In genomic region chr3:67463001-67463400, GRCm38 (mm10) we compare ENCODE assay signal across 8 mouse cellular contexts. TPM values are rescaled to one million over a fixed set of nuclear protein-coding genes. Genes with fewer than 3 reads are reported as not detected.
DNase-seq lines count a peak whose midpoint lies in the region; ATAC-seq lines count a peak whose summit lies in the region.

No protein-coding gene starts in this region.

- DNase-seq in heart, adult 9 months (ENCODE audit: low spot score in 2 of 2), result no peak
- DNase-seq in Muller cell, postnatal 12 days (ENCODE audit: inconsistent ontology term), result peak; percentile 20
- DNase-seq in thymus, postnatal 36 days, result peak; percentile 18 to 23
- no peak for DNase-seq in left cerebral cortex, postnatal 25 days (ENCODE audit: low spot score in 2 of 2)
- no peak for DNase-seq in adrenal gland, adult 8-10 months

- H3K36me3 ChIP-seq in heart, embryonic 16.5 days (ENCODE audit: control insufficient read depth, insufficient read depth), result peaks cover 32% of the 10 kb centered on the region
- peaks cover 21% of the 10 kb centered on the region for H3K36me3 ChIP-seq in forebrain, embryonic 15.5 days
- peaks cover 7% of the 10 kb centered on the region for H3K36me3 ChIP-seq in liver, embryonic 16.5 days (ENCODE audit: control insufficient read depth, insufficient read depth)

- H3K4me2 ChIP-seq in heart, embryonic 16.5 days (ENCODE audit: low read depth, low read length), result peak overlapping the region; percentile 92
- H3K4me2 ChIP-seq in forebrain, embryonic 15.5 days (replicated peaks), result peak overlapping the region; percentile 93
- H3K4me2 ChIP-seq in liver, embryonic 16.5 days (ENCODE audit: low read depth, low read length), result peak overlapping the region; percentile 80

- peak overlapping the region; percentile 80 for H3K9ac ChIP-seq in heart, embryonic 16.5 days (ENCODE audit: low read length)
- H3K9ac ChIP-seq in forebrain, embryonic 15.5 days (replicated peaks), result peak overlapping the region; percentile 77
- peak overlapping the region; percentile 61 for H3K9ac ChIP-seq in liver, embryonic 16.5 days (ENCODE audit: low read depth, low read length)

- no peak for ATAC-seq in heart, embryonic 16.5 days (replicated peaks; ENCODE audit: extremely low read depth, insufficient read depth, low FRiP score)
- ATAC-seq in forebrain, embryonic 15.5 days (replicated peaks), result no peak
- 0 out of 2 replicates have a peak, but pooled peaks have one; percentile 13 for ATAC-seq in liver, embryonic 16.5 days (ENCODE audit: low read depth)

- peak overlapping the region; percentile 79 for H3K27ac ChIP-seq in heart, embryonic 16.5 days (ENCODE audit: low read length)
- peak overlapping the region; percentile 46 for H3K27ac ChIP-seq in forebrain, embryonic 15.5 days (replicated peaks)
- H3K27ac ChIP-seq in liver, embryonic 16.5 days (ENCODE audit: low read length), result peak overlapping the region; percentile 34; the same call in 1 of the 2 replicates

- WGBS in heart, embryonic 16.5 days, result under 1% methylated on average over 12 of the region's 12 CpGs
- WGBS in forebrain, embryonic 15.5 days, result 7% methylated on average over 12 of the region's 12 CpGs
- 5% methylated on average over 12 of the region's 12 CpGs for WGBS in liver, embryonic 16.5 days (ENCODE audit: insufficient replicate concordance)

- no peaks in the 10 kb centered on the region for H3K9me3 ChIP-seq in heart, embryonic 16.5 days (replicated peaks; ENCODE audit: control insufficient read depth, low read length)
- H3K9me3 ChIP-seq in forebrain, embryonic 15.5 days, result no peaks in the 10 kb centered on the region
- no peaks in the 10 kb centered on the region for H3K9me3 ChIP-seq in liver, embryonic 16.5 days (replicated peaks; ENCODE audit: control insufficient read depth, low read length)

- peak overlapping the region; percentile 86 for H3K4me3 ChIP-seq in heart, embryonic 16.5 days (ENCODE audit: low read length)
- H3K4me3 ChIP-seq in forebrain, embryonic 15.5 days, result peak overlapping the region; percentile 64
- H3K4me3 ChIP-seq in liver, embryonic 16.5 days (ENCODE audit: low read depth, low read length), result peak overlapping the region; percentile 66

- no peaks in the 10 kb centered on the region for H3K27me3 ChIP-seq in heart, embryonic 16.5 days (ENCODE audit: control insufficient read depth, insufficient read depth, low read length)
- H3K27me3 ChIP-seq in forebrain, embryonic 15.5 days, result no peaks in the 10 kb centered on the region
- H3K27me3 ChIP-seq in liver, embryonic 16.5 days (ENCODE audit: control insufficient read depth, insufficient read depth, low read depth, low read length), result no peaks in the 10 kb centered on the region

- H3K4me1 ChIP-seq in heart, embryonic 16.5 days (ENCODE audit: control insufficient read depth, insufficient read depth, low read length), result peaks cover 13% of the 10 kb centered on the region
- H3K4me1 ChIP-seq in forebrain, embryonic 15.5 days, result peaks cover 21% of the 10 kb centered on the region
- peaks cover 7% of the 10 kb centered on the region for H3K4me1 ChIP-seq in liver, embryonic 16.5 days (ENCODE audit: control insufficient read depth, low read depth, low read length)

- intact Hi-C loops in left cerebral cortex, postnatal 25 days (cut with DNase I), result no loop called here

RNA-seq across cellular contexts. Expression of gene Lxn, which starts 0.7 kb away (rescaled TPM):
- 72.3 and 74.4 TPM in 2 replicates for polyA plus RNA-seq in heart, embryonic 16.5 days (2015; fragmentation: Nextera tagmentation; extraction: Ambion mirVana)
- polyA plus RNA-seq in forebrain, embryonic 15.5 days (2015; fragmentation: Nextera tagmentation; extraction: Ambion mirVana), result 57.5 and 64.1 TPM in 2 replicates
- polyA plus RNA-seq in liver, embryonic 16.5 days (2015; fragmentation: Nextera tagmentation; extraction: Ambion mirVana), result 9.9 and 11.3 TPM in 2 replicates
- total RNA-seq in left cerebral cortex, postnatal 25 days (2021), result 10 to 100 TPM; 33.4 to 37.2 TPM
- total RNA-seq in adrenal gland, adult 8-10 months (2022), result 10 to 100 TPM in 1 of 4 experiments, 1 to 10 TPM in 3; 8.3 to 12.9 (median 9.5) TPM

RNA-seq across cellular contexts. Expression of gene Gfm1, which starts 33.1 kb away (rescaled TPM):
- 113 and 115 TPM in 2 replicates for polyA plus RNA-seq in heart, embryonic 16.5 days (2015; fragmentation: Nextera tagmentation; extraction: Ambion mirVana)
- polyA plus RNA-seq in forebrain, embryonic 15.5 days (2015; fragmentation: Nextera tagmentation; extraction: Ambion mirVana), result 33.2 and 33.8 TPM in 2 replicates
- polyA plus RNA-seq in liver, embryonic 16.5 days (2015; fragmentation: Nextera tagmentation; extraction: Ambion mirVana), result 27.2 and 29.3 TPM in 2 replicates
- total RNA-seq in left cerebral cortex, postnatal 25 days (2021), result 10 to 100 TPM; 50.8 to 51.2 TPM
- 100 to 1,000 TPM in 1 of 4 experiments, 10 to 100 TPM in 3; 73.8 to 107 (median 88.8) TPM for total RNA-seq in adrenal gland, adult 8-10 months (2022)

RNA-seq across cellular contexts. Expression of gene Rarres1, which starts 52.3 kb away (rescaled TPM):
- polyA plus RNA-seq in heart, embryonic 16.5 days (2015; fragmentation: Nextera tagmentation; extraction: Ambion mirVana), result 2.0 and 2.5 TPM in 2 replicates
- 0.69 and 0.88 TPM in 2 replicates for polyA plus RNA-seq in forebrain, embryonic 15.5 days (2015; fragmentation: Nextera tagmentation; extraction: Ambion mirVana)
- polyA plus RNA-seq in liver, embryonic 16.5 days (2015; fragmentation: Nextera tagmentation; extraction: Ambion mirVana), result 3.7 and 4.3 TPM in 2 replicates
- 1 to 10 TPM; 1.3 to 1.8 TPM for total RNA-seq in left cerebral cortex, postnatal 25 days (2021)
- 1 to 10 TPM in 2 of 4 experiments, under 1 TPM in 2; 0.28 to 1.8 (median 0.89) TPM for total RNA-seq in adrenal gland, adult 8-10 months (2022)

Comparison
In these comparisons a context has a peak if more than half of its experiments do, and no peak if none do; other contexts are left out.
1. DNase-seq: peak in Muller cell, postnatal 12 days (single experiment) and thymus, postnatal 36 days (2 of 2); none in heart, adult 9 months (0 of 2), left cerebral cortex, postnatal 25 days (0 of 2) and adrenal gland, adult 8-10 months (single experiment).
2. Peak in every context shown above with its lines, with median percentiles within 50 percentile points of each other: H3K27ac ChIP-seq, H3K4me2 ChIP-seq, H3K4me3 ChIP-seq and H3K9ac ChIP-seq.